Mouse (Mus musculus): Measurements from ENCODE around the gene Raver1.

DNA sequence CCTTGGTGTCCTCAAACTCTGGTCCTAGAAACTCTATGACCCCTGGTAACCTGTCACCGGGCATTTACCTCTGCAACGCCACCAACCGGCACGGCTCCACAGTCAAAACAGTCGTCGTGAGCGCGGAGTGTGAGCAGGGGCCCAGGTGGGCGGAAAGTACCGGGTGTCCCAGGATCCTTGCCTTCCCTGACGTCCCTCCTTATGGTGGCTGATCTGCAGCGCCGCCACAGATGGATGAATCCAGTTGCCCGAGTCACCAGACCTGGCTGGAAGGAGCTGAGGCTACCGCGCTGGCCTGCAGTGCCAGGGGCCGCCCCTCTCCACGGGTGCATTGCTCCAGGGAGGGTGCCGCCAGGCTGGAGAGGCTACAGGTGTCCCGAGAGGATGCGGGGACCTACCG is 55.1 kb downstream of the Raver1 start:
- TF ChIP-seq CTCF (IDR thresholded peaks at IDR 0.05; ENCODE audit: low read depth, low read length) (no peak), POLR2A (IDR thresholded peaks at IDR 0.05; ENCODE audit: insufficient read depth, low read length) (no peak)
